Mouse (Mus musculus): Measurements from ENCODE around the gene Tmem63a. TPM values are rescaled to one million over a fixed set of nuclear protein-coding genes. Genes with fewer than 3 reads are reported as not detected.

Tmem63a gene
- polyA plus RNA-seq, 1 experiment from 2014 or later = 3.1 TPM

DNA sequence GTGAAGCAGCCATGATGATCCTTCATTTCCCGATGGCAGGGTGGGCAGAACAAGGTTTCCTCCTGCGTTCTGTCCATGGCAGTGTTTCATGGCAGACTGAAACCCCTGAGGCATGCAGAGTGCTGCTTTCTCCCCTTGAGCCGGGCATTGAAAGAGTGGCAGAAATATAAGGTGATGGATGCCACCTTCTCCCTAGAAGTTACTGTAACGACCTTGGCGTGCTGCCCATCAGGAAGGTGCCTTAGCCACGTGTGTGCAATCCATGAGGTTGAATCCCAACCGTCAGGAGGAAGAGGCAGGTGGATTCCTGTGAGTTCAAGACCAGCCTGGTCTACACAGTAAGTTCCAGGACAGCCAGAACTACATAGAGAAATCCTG lies 79.3 kb downstream of the Tmem63a start:
- no peak for DNase-seq (ENCODE audit: low spot score)
- H3K9me3 ChIP-seq (replicated peaks; ENCODE audit: control insufficient read depth, low read length) = no peaks in the 10 kb centered on the region
- H3K4me1 ChIP-seq (ENCODE audit: control insufficient read depth, insufficient read depth, low read length) = no peaks in the 10 kb centered on the region; the same call in 1 of the 2 replicates
- H3K4me3 ChIP-seq (ENCODE audit: low read depth, low read length) = no peak overlapping the region
- ATAC-seq (replicated peaks; ENCODE audit: insufficient number of reproducible peaks, low FRiP score, low TSS enrichment, low read depth) = no peak
- H3K4me2 ChIP-seq (ENCODE audit: low read depth, low read length) = no peak overlapping the region
- peaks cover 2% of the 10 kb centered on the region; the same call in 1 of the 2 replicates for H3K27me3 ChIP-seq (ENCODE audit: control insufficient read depth, insufficient read depth, low read length)
- no peaks in the 10 kb centered on the region for H3K36me3 ChIP-seq (replicated peaks; ENCODE audit: control insufficient read depth, insufficient read depth, low read depth, low read length)
- no peak overlapping the region for H3K27ac ChIP-seq (replicated peaks; ENCODE audit: low read depth, low read length)
- H3K9ac ChIP-seq (replicated peaks; ENCODE audit: low read length) = no peak overlapping the region
- WGBS = 68% methylated on average over 7 of the region's 7 CpGs

DNA sequence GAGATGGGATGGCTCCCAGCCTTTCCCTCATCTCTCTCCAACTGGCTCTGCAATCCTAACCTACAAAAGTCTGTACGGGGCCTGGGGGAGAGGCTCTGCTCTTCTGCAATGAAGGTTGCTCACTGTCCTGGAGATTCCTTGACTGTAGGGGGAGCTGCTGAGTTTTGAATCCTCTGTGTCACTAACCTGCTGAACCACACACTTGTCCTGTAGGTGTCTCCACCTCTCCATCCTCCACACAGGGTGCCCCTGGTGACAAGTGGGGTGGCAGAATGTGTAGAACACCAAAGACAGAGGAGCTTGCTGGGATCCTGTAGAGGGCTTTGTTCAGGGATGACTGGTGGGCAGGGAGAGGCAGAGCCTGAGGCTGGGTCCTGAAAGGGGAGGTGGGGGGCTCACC lies 80.1 kb downstream of the Tmem63a start:
- H3K9ac ChIP-seq (replicated peaks; ENCODE audit: low read length) = no peak overlapping the region
- H3K27me3 ChIP-seq (ENCODE audit: control insufficient read depth, insufficient read depth, low read length) = peaks cover 2% of the 10 kb centered on the region; the same call in 1 of the 2 replicates
- H3K4me3 ChIP-seq (ENCODE audit: low read depth, low read length) = no peak overlapping the region
- no peaks in the 10 kb centered on the region; the same call in 1 of the 2 replicates for H3K4me1 ChIP-seq (ENCODE audit: control insufficient read depth, insufficient read depth, low read length)
- WGBS = 14% methylated on average over 1 of the region's 1 CpGs
- DNase-seq (ENCODE audit: low spot score) = peak; percentile 75
- H3K4me2 ChIP-seq (ENCODE audit: low read depth, low read length) = no peak overlapping the region
- H3K36me3 ChIP-seq (replicated peaks; ENCODE audit: control insufficient read depth, insufficient read depth, low read depth, low read length) = no peaks in the 10 kb centered on the region
- no peak overlapping the region for H3K27ac ChIP-seq (replicated peaks; ENCODE audit: low read depth, low read length)
- no peaks in the 10 kb centered on the region for H3K9me3 ChIP-seq (replicated peaks; ENCODE audit: control insufficient read depth, low read length)
- ATAC-seq (replicated peaks; ENCODE audit: insufficient number of reproducible peaks, low FRiP score, low TSS enrichment, low read depth) = 0 out of 2 replicates have a peak, but pooled peaks have one; percentile 29

Other genes with a start within 250 kb of the Tmem63a start
- gene Mixl1, start 245.3 kb upstream of the Tmem63a start, polyA plus RNA-seq (2014; fragmentation: Nextera tagmentation; extraction: Ambion mirVana) = 0.20 and 0.74 TPM in 2 replicates
- 19.1 and 20.3 TPM in 2 replicates for gene Acbd3, start 216.3 kb upstream of the Tmem63a start, polyA plus RNA-seq (2014; fragmentation: Nextera tagmentation; extraction: Ambion mirVana)
- 3,882 and 3,910 TPM in 2 replicates for gene H3f3a, start 128.4 kb upstream of the Tmem63a start, polyA plus RNA-seq (2014; fragmentation: Nextera tagmentation; extraction: Ambion mirVana)
- 38.2 and 38.6 TPM in 2 replicates for gene Sde2, start 91.2 kb upstream of the Tmem63a start, polyA plus RNA-seq (2014; fragmentation: Nextera tagmentation; extraction: Ambion mirVana)
- 0.08 TPM in 1 of 2 replicates, not detected in the other for gene Lefty2, start 49.2 kb upstream of the Tmem63a start, polyA plus RNA-seq (2014; fragmentation: Nextera tagmentation; extraction: Ambion mirVana)
- gene Pycr2, start 38.1 kb upstream of the Tmem63a start, polyA plus RNA-seq (2014; fragmentation: Nextera tagmentation; extraction: Ambion mirVana) = 92.7 and 106 TPM in 2 replicates
- 0.33 and 0.38 TPM in 2 replicates for gene Lefty1, start 7.3 kb upstream of the Tmem63a start, polyA plus RNA-seq (2014; fragmentation: Nextera tagmentation; extraction: Ambion mirVana)
- 1.4 and 2.1 TPM in 2 replicates for gene Ephx1, start 78.6 kb downstream of the Tmem63a start, polyA plus RNA-seq (2014; fragmentation: Nextera tagmentation; extraction: Ambion mirVana)
- gene 9130409I23Rik, start 108.9 kb downstream of the Tmem63a start, polyA plus RNA-seq (2014; fragmentation: Nextera tagmentation; extraction: Ambion mirVana) = not detected in 2 replicates
- 36.3 and 40.9 TPM in 2 replicates for gene Nvl, start 201.9 kb downstream of the Tmem63a start, polyA plus RNA-seq (2014; fragmentation: Nextera tagmentation; extraction: Ambion mirVana)
- 89.0 and 92.0 TPM in 2 replicates for gene Cnih4, start 202.3 kb downstream of the Tmem63a start, polyA plus RNA-seq (2014; fragmentation: Nextera tagmentation; extraction: Ambion mirVana)